Mouse (Mus musculus) MEL (cell line): ENCODE data around the gene Mospd3. TPM values are rescaled to one million over a fixed set of nuclear protein-coding genes. Genes with fewer than 3 reads are reported as not detected.
A peak's percentile ranks its signal among the peaks of the same experiment; 100 is the strongest.

Source experiments
- DNase-seq: peaks from one replicate; pipeline ENCODE4 v3.0.0; 2011; ENCODE audit warnings: low read depth, low spot score
- H3K27ac ChIP-seq: 2 replicates; pipeline ENCODE4 v1.5.1; 2012; ENCODE audit warnings: low read depth, mild to moderate bottlenecking, control low read depth, low read length, moderate library complexity; ENCODE audit not compliant: control insufficient read depth
- H3K27me3 ChIP-seq, 2 experiments: fragments of 150-350 bp in 1 of 2; sonication (generic) in 1 of 2; 2 replicates each; pipeline ENCODE4 v1.6.1; 2012; ENCODE audit warnings: low read length in 2 of 2, mild to moderate bottlenecking in 2 of 2, improper control_type of control experiment in 1 of 2, moderate library complexity in 1 of 2; ENCODE audit not compliant: insufficient read depth in 2 of 2, control insufficient read depth in 1 of 2
- H3K36me3 ChIP-seq, 2 experiments: 2 replicates each; pipeline ENCODE4 v1.6.1; 2012 to 2014; ENCODE audit warnings: low read length in 2 of 2, improper control_type of control experiment in 1 of 2, inconsistent platforms in 1 of 2, mild to moderate bottlenecking in 1 of 2; ENCODE audit not compliant: insufficient read depth in 2 of 2, control insufficient read depth in 1 of 2
- H3K4me1 ChIP-seq, 2 experiments: fragments of 150-350 bp in 1 of 2; sonication (generic) in 1 of 2; 2 replicates each; pipeline ENCODE4 v1.6.1; 2012; ENCODE audit warnings: low read length in 2 of 2, improper control_type of control experiment in 1 of 2, mild to moderate bottlenecking in 1 of 2; ENCODE audit not compliant: insufficient read depth in 2 of 2, control insufficient read depth in 1 of 2
- H3K4me3 ChIP-seq, 2 experiments: fragments of 150-350 bp in 1 of 2; sonication (generic) in 1 of 2; 2 replicates each; pipeline ENCODE4 v1.5.1; 2012; ENCODE audit warnings: low read depth in 2 of 2, low read length in 2 of 2, mild to moderate bottlenecking in 2 of 2, moderate library complexity in 2 of 2, control low read depth in 1 of 2, improper control_type of control experiment in 1 of 2; ENCODE audit not compliant: control insufficient read depth in 1 of 2, insufficient read depth in 1 of 2
- H3K79me2 ChIP-seq: 2 replicates; pipeline ENCODE4 v1.6.1; 2012; ENCODE audit warnings: mild to moderate bottlenecking, low read length, moderate library complexity; ENCODE audit not compliant: control insufficient read depth, poor library complexity, insufficient read depth
- H3K9ac ChIP-seq: 2 replicates; pipeline ENCODE4 v1.6.1; 2012; ENCODE audit warnings: low read depth, mild to moderate bottlenecking, control low read depth, low read length, moderate library complexity; ENCODE audit not compliant: control insufficient read depth, poor library complexity, severe bottlenecking
- H3K9me3 ChIP-seq: fragments of 150-350 bp; sonication (generic); replicated peaks from 2 replicates; pipeline ENCODE4 v1.6.1; 2012; ENCODE audit warnings: mild to moderate bottlenecking, low read length, improper control_type of control experiment, moderate library complexity; ENCODE audit not compliant: insufficient read depth
- BHLHE40 ChIP-seq: IDR thresholded peaks from 2 replicates; pipeline ENCODE4 v1.6.1; 2012; ENCODE audit warnings: low read depth, mild to moderate bottlenecking, inconsistent platforms, low read length, improper control_type of control experiment, borderline replicate concordance
- CHD1 ChIP-seq: IDR thresholded peaks from 2 replicates; pipeline ENCODE4 v1.6.1; 2012; ENCODE audit warnings: low read depth, mild to moderate bottlenecking, inconsistent platforms, low read length, improper control_type of control experiment
- CHD2 ChIP-seq: IDR thresholded peaks from 2 replicates; pipeline ENCODE4 v1.6.1; 2011; ENCODE audit warnings: low read length, improper control_type of control experiment
- CTCF ChIP-seq, 3 experiments: IDR thresholded peaks in 2 of 3; conservative IDR thresholded peaks in 1 of 3; 2 replicates each; pipeline ENCODE4 v1.5.1; 2011 to 2012; ENCODE audit warnings: low read length in 3 of 3, low read depth in 2 of 3, mild to moderate bottlenecking in 2 of 3, improper control_type of control experiment in 1 of 3, inconsistent platforms in 1 of 3, mixed read lengths in 1 of 3, moderate library complexity in 1 of 3; ENCODE audit not compliant: control insufficient read depth in 1 of 3, insufficient read depth in 1 of 3, poor library complexity in 1 of 3, severe bottlenecking in 1 of 3
- ELF1 ChIP-seq: IDR thresholded peaks from 2 replicates; pipeline ENCODE4 v1.6.1; 2014; ENCODE audit warnings: low read depth, mild to moderate bottlenecking, inconsistent platforms, low read length, improper control_type of control experiment, moderate library complexity
- GABPA ChIP-seq: IDR thresholded peaks from 2 replicates; pipeline ENCODE4 v1.6.1; 2012; ENCODE audit warnings: low read depth, mild to moderate bottlenecking, inconsistent platforms, low read length, improper control_type of control experiment, moderate library complexity
- GATA1 ChIP-seq: IDR thresholded peaks from 2 replicates; pipeline ENCODE4 v1.6.1; 2011; ENCODE audit warnings: low read depth, low read length, improper control_type of control experiment
- KAT2A ChIP-seq: conservative IDR thresholded peaks from 2 replicates; pipeline ENCODE4 v1.6.1; 2012; ENCODE audit warnings: low read depth, low read length, improper control_type of control experiment, inconsistent platforms
- MYB ChIP-seq: IDR thresholded peaks from 2 replicates; pipeline ENCODE4 v1.6.1; 2011; ENCODE audit warnings: mild to moderate bottlenecking, low read depth, low read length, improper control_type of control experiment
- MYC ChIP-seq: IDR thresholded peaks from 2 replicates; pipeline ENCODE4 v1.6.1; 2011; ENCODE audit warnings: low read depth, mild to moderate bottlenecking, low read length, improper control_type of control experiment, moderate library complexity
- NELFE ChIP-seq: IDR thresholded peaks from 2 replicates; pipeline ENCODE4 v1.6.1; 2011; ENCODE audit warnings: low read depth, low read length, improper control_type of control experiment
- POLR2A ChIP-seq, 2 experiments: IDR thresholded peaks; 2 replicates each; pipeline ENCODE4 v1.6.1; 2011 to 2012; ENCODE audit warnings: low read length in 2 of 2, mild to moderate bottlenecking in 2 of 2, control low read depth in 1 of 2, improper control_type of control experiment in 1 of 2, low read depth in 1 of 2, moderate library complexity in 1 of 2; ENCODE audit not compliant: control insufficient read depth in 1 of 2, insufficient read depth in 1 of 2, poor library complexity in 1 of 2
- POLR2AphosphoS2 ChIP-seq: IDR thresholded peaks from 2 replicates; pipeline ENCODE4 v1.6.1; 2011; ENCODE audit warnings: low read length, improper control_type of control experiment
- SIN3A ChIP-seq: IDR thresholded peaks from 2 replicates; pipeline ENCODE4 v1.6.1; 2012; ENCODE audit warnings: low read length, improper control_type of control experiment, inconsistent platforms
- SMC3 ChIP-seq: IDR thresholded peaks from 2 replicates; pipeline ENCODE4 v1.6.1; 2011; ENCODE audit warnings: low read depth, low read length, improper control_type of control experiment
- USF1 ChIP-seq: IDR thresholded peaks from 2 replicates; pipeline ENCODE4 v1.6.1; 2014; ENCODE audit warnings: low read depth, mild to moderate bottlenecking, inconsistent platforms, low read length, improper control_type of control experiment, moderate library complexity
- ZKSCAN1 ChIP-seq: IDR thresholded peaks from 2 replicates; pipeline ENCODE4 v1.6.1; 2012; ENCODE audit warnings: low read depth, mild to moderate bottlenecking, inconsistent platforms, low read length, improper control_type of control experiment, moderate library complexity
- polyA plus RNA-seq, 2 experiments: library from polyadenylated mRNA; stranded (reverse) in 1 of 2; unstranded in 1 of 2; fragments of >175 nt in 1 of 2; fragments of >200 nt in 1 of 2; gene quantifications; 2 replicates each; pipeline versions ENCODE4 v1.2.1 to v1.2.4; 2012; ENCODE audit warnings: low replicate concordance in 2 of 2, low read depth in 1 of 2; ENCODE audit not compliant: insufficient read length in 2 of 2, insufficient read depth in 1 of 2, missing spikeins in 1 of 2
- total RNA-seq: library from RNA; depleted of rRNA; stranded (reverse); fragments of 300-350 nt; gene quantifications from 2 replicates; pipeline ENCODE4 v1.2.3, GENCODE M21; 2012

Gene Mospd3
- total and polyA plus RNA-seq, 3 experiments, result 12.4 to 144 TPM; not detected in 1

- Histone ChIP-seq H3K9ac (no peak overlapping the region), H3K27ac (no peak overlapping the region), H3K79me2 (no peaks in the 10 kb centered on the region), H3K4me1 (peaks cover 2 to 11% of the 10 kb centered on the region in 2 experiments), H3K4me3 (no peak overlapping the region), H3K27me3 (no peaks in the 10 kb centered on the region), H3K36me3 (peaks cover 3 to 11% of the 10 kb centered on the region in 2 experiments; a peak in 3 of 4 replicates), H3K9me3 (no peaks in the 10 kb centered on the region)
- no peak for DNase-seq
- TF ChIP-seq ELF1 (no peak), POLR2A (IDR thresholded peaks at IDR 0.05; ENCODE audit: control insufficient read depth in 1 of 2, insufficient read depth in 1 of 2, low read depth in 1 of 2, low read length in 2 of 2, poor library complexity in 1 of 2) (0 out of 4 replicates have a peak, but pooled peaks of 1 of the 2 experiments have one; percentile 18), SIN3A (0 out of 2 replicates have a peak, but pooled peaks have one; percentile 22)
These were observed 48.4 kb upstream of the Mospd3 start for GRCm38 (mm10) chr5:137649251-137649650.

- Histone ChIP-seq H3K4me1 (peaks cover 2 to 11% of the 10 kb centered on the region in 2 experiments), H3K9ac (no peak overlapping the region), H3K4me3 (no peak overlapping the region), H3K79me2 (no peaks in the 10 kb centered on the region), H3K36me3 (peaks cover 3 to 11% of the 10 kb centered on the region in 2 experiments; a peak in 3 of 4 replicates), H3K27me3 (no peaks in the 10 kb centered on the region), H3K9me3 (no peaks in the 10 kb centered on the region), H3K27ac (no peak overlapping the region)
- peak; percentile 44 for DNase-seq
- TF ChIP-seq KAT2A (no peak), GATA1 (peak; percentile 22; the same call in 1 of the 2 replicates), POLR2AphosphoS2 (0 out of 2 replicates have a peak, but pooled peaks have one; percentile 2)
These were observed 47.2 kb upstream of the Mospd3 start for GRCm38 (mm10) chr5:137647827-137648601.

- no peaks in the 10 kb centered on the region for H3K9me3 ChIP-seq
- no peak within 1 kb of the TSS for H3K9ac ChIP-seq
- TF ChIP-seq USF1, result no peak
- TF ChIP-seq CTCF (IDR thresholded peaks at IDR 0.05 in 2 of 3, conservative IDR thresholded peaks at IDR 0.05 in 1 of 3; ENCODE audit: control insufficient read depth in 1 of 3, insufficient read depth in 1 of 3, low read depth in 2 of 3, low read length in 3 of 3, poor library complexity in 1 of 3, severe bottlenecking in 1 of 3), result no peak
- TF ChIP-seq SMC3, result no peak
- no peak for TF ChIP-seq ZKSCAN1
- TF ChIP-seq NELFE, result no peak
- TF ChIP-seq KAT2A, result no peak
- no peak for TF ChIP-seq CHD2
- TF ChIP-seq MYB, result no peak
- no peak for TF ChIP-seq POLR2A (IDR thresholded peaks at IDR 0.05; ENCODE audit: control insufficient read depth in 1 of 2, insufficient read depth in 1 of 2, low read depth in 1 of 2, low read length in 2 of 2, poor library complexity in 1 of 2)
- TF ChIP-seq BHLHE40, result no peak
- no peak for TF ChIP-seq MYC
- no peak for TF ChIP-seq GABPA
- no peak for TF ChIP-seq CHD1
- no peak for TF ChIP-seq ELF1
- peaks cover 2 to 11% of the 10 kb centered on the region in 2 experiments for H3K4me1 ChIP-seq
- no peaks in the 10 kb centered on the region for H3K79me2 ChIP-seq
- H3K4me3 ChIP-seq, result no peak within 1 kb of the TSS
- peaks cover 2 to 11% of the 10 kb centered on the region in 2 experiments; a peak in 3 of 4 replicates for H3K36me3 ChIP-seq
- no peaks in the 10 kb centered on the region for H3K27me3 ChIP-seq
- no peak for DNase-seq
- H3K27ac ChIP-seq, result no peak within 1 kb of the TSS
These were observed 44.8 kb upstream of the Mospd3 start, which contains the start of gene Irs3 for GRCm38 (mm10) chr5:137645652-137646091. Gene Irs3 (minus strand): TSS chr5:137645714.
